Mouse (Mus musculus) heart, embryonic 16.5 days (tissue): ENCODE measurements around the gene Atp1a4. TPM values are rescaled to one million over a fixed set of nuclear protein-coding genes. Genes with fewer than 3 reads are reported as not detected.

ENCODE experiments used
- ATAC-seq: fragments of 200-750 bp; cut with Nextera tagmentation; replicated peaks from 2 replicates; pipeline ENCODE4 v1.8.0; 2017; ENCODE audit warnings: moderate number of reproducible peaks; ENCODE audit not compliant: insufficient read depth, low FRiP score; ENCODE audit errors: extremely low read depth
- H3K27ac ChIP-seq: fragments of 300-500 bp; sonication (generic); 2 replicates; pipeline ENCODE4 v1.5.1; 2014; ENCODE audit warnings: mild to moderate bottlenecking, low read length, control low read depth, moderate library complexity
- H3K27me3 ChIP-seq: fragments of 300-500 bp; sonication (generic); 2 replicates; pipeline ENCODE4 v1.6.1; 2014; ENCODE audit warnings: low read length, mixed read lengths; ENCODE audit not compliant: control insufficient read depth, insufficient read depth
- H3K36me3 ChIP-seq: fragments of 300-500 bp; sonication (generic); 2 replicates; pipeline ENCODE4 v1.6.1; 2014; ENCODE audit not compliant: control insufficient read depth, insufficient read depth
- H3K4me1 ChIP-seq: fragments of 300-500 bp; sonication (generic); 2 replicates; pipeline ENCODE4 v1.6.1; 2014; ENCODE audit warnings: low read length, mixed read lengths; ENCODE audit not compliant: control insufficient read depth, insufficient read depth
- H3K4me2 ChIP-seq: fragments of 300-500 bp; sonication (generic); 2 replicates; pipeline ENCODE4 v1.6.1; 2014; ENCODE audit warnings: low read depth, mild to moderate bottlenecking, control low read depth, low read length
- H3K4me3 ChIP-seq: fragments of 300-500 bp; sonication (generic); 2 replicates; pipeline ENCODE4 v1.5.1; 2014; ENCODE audit warnings: mild to moderate bottlenecking, control low read depth, low read length
- H3K9ac ChIP-seq: fragments of 300-500 bp; sonication (generic); 2 replicates; pipeline ENCODE4 v1.6.1; 2014; ENCODE audit warnings: low read length, control low read depth
- H3K9me3 ChIP-seq: fragments of 300-500 bp; sonication (generic); replicated peaks from 2 replicates; pipeline ENCODE4 v1.6.1; 2016; ENCODE audit warnings: low read length; ENCODE audit not compliant: control insufficient read depth
- WGBS: fragments of 180-500 bp; shearing (Covaris S2); extraction: QIAGEN DNeasy Blood & Tissue Kit; methylation state at CpG from one replicate; pipeline ENCODE4 v1.1.7; 2014; 5-methylcytosine and 5-hydroxymethylcytosine counted together
- polyA plus RNA-seq: library from polyadenylated mRNA; unstranded; fragments of >200 nt; fragmentation: Nextera tagmentation; extraction: Ambion mirVana; gene quantifications from 2 replicates; pipeline ENCODE4 v1.2.1, GENCODE M21; 2015

Atp1a4 gene
- polyA plus RNA-seq, 1 experiment from 2014 or later = 0.16 TPM

DNA sequence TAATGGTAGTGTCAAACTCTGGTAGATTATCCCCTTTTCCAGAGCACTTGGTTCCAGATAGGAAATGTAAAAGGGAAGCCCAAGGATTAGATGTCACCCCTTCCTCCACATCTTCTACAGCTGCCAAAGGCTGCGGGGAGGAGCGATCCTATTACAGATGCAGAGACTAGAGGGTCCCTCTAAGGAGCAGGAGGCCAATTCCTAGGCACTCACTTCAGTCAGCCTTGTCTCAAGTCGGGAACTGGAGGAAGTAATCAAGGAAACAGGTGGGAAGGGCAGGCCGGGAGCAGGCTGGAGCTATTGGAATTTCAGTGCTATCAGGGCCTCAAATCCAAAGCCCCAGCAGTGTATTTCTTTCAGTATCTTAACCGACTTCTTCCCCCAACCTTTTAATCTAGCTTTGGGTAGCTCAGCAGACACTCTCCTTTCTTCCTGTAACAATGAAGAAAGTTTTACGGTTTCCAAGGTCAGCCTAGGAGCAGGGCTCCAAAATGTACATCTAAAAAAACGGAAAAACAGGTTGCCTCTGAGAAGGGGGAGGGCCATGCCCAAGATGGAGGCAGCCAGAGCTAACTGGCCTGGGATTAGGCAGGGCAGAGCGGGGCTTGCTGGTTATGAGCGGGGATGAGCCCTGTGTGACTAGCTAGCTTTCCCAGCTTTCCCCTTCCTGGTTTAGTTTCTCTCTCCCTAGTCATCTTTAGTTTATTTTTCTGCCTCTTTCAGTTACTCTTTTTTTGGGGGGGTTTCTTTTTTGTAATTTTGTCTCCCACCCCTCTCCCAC is 54.0 kb downstream of the Atp1a4 start:
- Histone ChIP-seq H3K9me3 (no peaks in the 10 kb centered on the region), H3K9ac (peak overlapping the region; percentile 26), H3K4me2 (peak overlapping the region; percentile 68), H3K4me3 (peak overlapping the region; percentile 87), H3K27ac (peak overlapping the region; percentile 85), H3K27me3 (no peaks in the 10 kb centered on the region), H3K4me1 (peaks cover 60% of the 10 kb centered on the region), H3K36me3 (peaks cover 13% of the 10 kb centered on the region)
- ATAC-seq = no peak
- 33% methylated on average over 9 of the region's 9 CpGs for WGBS

DNA sequence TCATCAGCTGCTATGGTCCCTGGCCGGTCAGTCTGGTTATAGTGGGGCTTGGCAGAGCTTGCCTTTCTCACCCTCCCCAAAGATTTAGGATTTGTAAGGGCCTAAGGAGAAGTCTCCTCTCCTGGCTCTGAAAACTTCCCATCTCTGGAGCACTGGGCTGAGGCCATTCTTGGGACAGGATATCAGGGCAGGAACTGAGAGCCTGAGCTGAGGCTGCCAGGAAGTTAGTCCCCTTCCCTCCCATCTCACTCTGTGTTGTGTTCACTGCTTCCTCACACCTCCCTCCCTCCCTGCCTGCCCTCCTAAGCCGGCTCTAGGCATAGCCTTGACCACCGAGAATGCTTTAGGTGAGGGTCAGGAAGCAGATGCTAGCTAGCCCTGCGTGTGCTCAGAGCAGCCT is 54.6 kb downstream of the Atp1a4 start:
- Histone ChIP-seq H3K4me3 (no peak overlapping the region; the same call in 1 of the 2 replicates), H3K27me3 (no peaks in the 10 kb centered on the region), H3K27ac (peak overlapping the region; percentile 85), H3K9me3 (no peaks in the 10 kb centered on the region), H3K36me3 (peaks cover 17% of the 10 kb centered on the region), H3K4me2 (peak overlapping the region; percentile 68), H3K9ac (peak overlapping the region; percentile 32), H3K4me1 (peaks cover 60% of the 10 kb centered on the region)
- 0 out of 2 replicates have a peak, but pooled peaks have one; percentile 12 for ATAC-seq
- WGBS = 18% methylated on average over 4 of the region's 4 CpGs

DNA sequence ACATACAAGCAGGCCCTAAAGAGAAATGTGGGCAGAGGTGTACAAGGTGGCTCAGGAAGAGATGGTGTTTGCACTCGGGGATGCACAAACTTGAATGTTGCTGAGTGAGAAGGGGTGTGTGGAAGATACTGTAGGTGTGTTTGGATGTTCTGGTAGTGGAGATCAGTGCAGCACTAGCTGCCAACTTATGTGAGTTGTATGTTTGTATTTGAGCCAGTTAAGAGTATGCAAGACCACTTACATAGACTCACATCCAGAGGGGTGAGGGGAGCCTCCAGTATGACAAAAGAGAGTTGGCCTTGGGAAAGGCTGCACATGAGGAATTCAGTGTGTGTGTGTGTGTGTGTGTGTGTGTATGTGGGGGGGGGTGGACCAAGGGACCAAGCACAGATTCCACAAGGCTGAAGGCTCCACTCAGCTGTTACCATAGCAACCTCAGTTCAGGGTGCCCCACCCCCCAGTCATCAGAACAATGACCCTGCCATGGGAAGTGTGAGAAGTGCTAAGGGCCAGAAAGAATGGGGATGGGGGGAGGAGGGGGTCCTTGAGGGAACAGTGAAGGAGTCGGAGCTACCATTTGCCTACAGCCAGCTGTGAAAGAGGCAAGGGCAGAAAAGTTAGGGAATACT is 55.2 kb downstream of the Atp1a4 start:
- ATAC-seq = no peak
- peaks cover 22% of the 10 kb centered on the region for H3K36me3 ChIP-seq
- H3K27me3 ChIP-seq = no peaks in the 10 kb centered on the region
- 25% methylated on average over 2 of the region's 2 CpGs for WGBS
- H3K4me3 ChIP-seq = no peak overlapping the region
- H3K9me3 ChIP-seq = no peaks in the 10 kb centered on the region
- peak overlapping the region; percentile 37 for H3K9ac ChIP-seq
- peak overlapping the region; percentile 49 for H3K4me2 ChIP-seq
- peak overlapping the region; percentile 85 for H3K27ac ChIP-seq
- peaks cover 60% of the 10 kb centered on the region for H3K4me1 ChIP-seq

DNA sequence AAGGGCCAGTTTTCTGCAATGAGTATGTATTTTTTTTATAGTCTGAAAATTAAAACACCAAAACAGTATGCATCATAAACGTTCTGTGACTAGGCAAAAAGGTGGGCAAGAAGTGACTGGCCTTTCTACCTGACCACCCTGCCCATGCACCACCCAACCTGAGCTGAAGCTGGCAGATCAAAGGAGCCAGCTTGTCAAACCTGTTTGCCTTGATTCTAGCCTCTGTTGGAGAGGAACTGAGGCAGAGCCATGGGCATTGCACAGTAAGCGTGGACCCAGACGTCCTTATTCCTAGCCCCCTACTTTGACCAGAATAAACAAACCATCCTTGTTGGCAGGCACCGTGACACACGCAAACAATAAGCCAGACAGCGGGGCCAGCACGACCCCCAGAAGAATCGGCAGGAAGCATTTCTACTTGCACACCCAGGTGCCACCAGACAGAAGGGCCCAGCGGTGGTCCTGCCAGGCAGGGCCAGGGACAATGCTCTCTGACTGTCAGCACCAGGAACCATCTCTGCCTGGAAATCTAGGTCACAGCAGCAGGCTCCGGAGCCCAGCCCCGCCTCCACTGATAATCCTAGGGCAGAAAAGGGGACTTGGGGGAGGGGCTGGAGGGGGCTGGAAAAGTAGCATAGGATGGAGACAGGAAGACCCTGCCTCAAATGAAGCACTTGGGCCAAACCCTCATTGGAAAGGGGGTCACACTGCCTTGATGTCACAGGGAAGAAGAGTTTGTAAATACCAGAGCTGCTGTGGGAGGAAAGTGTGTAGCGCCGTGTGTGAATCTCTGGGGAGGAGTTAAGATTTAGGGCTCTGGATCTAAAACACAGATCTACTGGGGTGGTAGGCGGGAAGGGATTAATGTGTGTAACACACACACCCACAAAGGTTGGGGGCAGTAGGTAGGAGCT is 56.0 kb downstream of the Atp1a4 start:
- H3K4me2 ChIP-seq = peak overlapping the region; percentile 49
- peak overlapping the region; percentile 85 for H3K27ac ChIP-seq
- H3K9ac ChIP-seq = peak overlapping the region; percentile 37
- WGBS = 22% methylated on average over 14 of the region's 14 CpGs
- no peaks in the 10 kb centered on the region for H3K9me3 ChIP-seq
- no peak for ATAC-seq
- H3K4me1 ChIP-seq = peaks cover 56% of the 10 kb centered on the region
- H3K36me3 ChIP-seq = peaks cover 28% of the 10 kb centered on the region
- peak overlapping the region; percentile 21 for H3K4me3 ChIP-seq
- no peaks in the 10 kb centered on the region for H3K27me3 ChIP-seq

DNA sequence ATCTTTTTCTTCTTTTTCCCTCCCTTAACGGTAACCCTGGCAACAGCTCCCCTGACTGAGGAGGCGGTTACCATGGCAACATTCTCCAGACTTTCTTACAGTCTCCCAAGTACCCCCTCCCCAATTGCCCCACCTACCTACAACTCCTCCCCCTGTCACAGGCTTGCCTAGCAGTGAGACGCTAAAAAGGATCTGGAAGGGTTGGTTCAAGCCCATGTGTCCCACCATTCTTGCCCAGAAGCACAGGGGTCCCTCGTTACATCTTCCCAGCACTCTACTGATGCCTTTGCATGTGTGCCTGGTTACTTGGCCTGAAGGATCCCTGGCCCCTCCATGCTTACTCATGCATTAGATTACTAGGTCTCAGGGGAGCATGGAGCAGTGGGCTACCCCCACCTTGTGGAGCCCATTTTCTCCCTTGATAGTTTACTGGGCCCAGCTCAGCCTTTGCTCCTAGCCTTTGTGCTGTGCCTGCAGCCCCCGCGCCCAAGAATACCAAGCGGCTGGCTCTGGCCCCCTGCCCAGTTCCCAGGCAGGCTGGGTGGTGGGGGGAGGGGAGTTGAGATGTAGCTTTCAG is 57.3 kb downstream of the Atp1a4 start:
- Histone ChIP-seq H3K27ac (peak overlapping the region; percentile 85), H3K4me2 (no peak overlapping the region), H3K27me3 (no peaks in the 10 kb centered on the region), H3K4me1 (peaks cover 51% of the 10 kb centered on the region), H3K9me3 (no peaks in the 10 kb centered on the region), H3K9ac (peak overlapping the region; percentile 3; the same call in 1 of the 2 replicates), H3K4me3 (no peak overlapping the region), H3K36me3 (peaks cover 36% of the 10 kb centered on the region)
- ATAC-seq = 0 out of 2 replicates have a peak, but pooled peaks have one; percentile 20
- 41% methylated on average over 7 of the region's 7 CpGs for WGBS

DNA sequence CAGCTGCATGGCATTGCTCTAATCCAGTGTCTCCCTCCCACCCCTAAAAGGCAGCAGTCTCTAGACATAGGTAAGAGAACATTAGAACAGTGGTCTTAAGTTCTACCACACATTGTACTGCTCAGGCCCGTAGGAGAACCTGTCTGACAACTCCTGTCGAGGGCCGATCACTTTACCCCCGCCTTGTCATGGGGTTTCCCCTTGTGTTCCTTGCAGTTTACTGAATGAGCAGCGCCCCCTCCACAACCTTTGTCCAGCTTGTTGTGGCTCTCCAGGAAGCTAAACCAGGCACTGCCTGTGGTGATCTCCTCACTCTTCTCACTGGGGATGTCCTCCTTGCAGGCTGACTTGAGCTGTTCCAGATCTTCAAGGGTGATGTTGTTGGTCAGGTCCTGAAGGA is 58.1 kb downstream of the Atp1a4 start:
- H3K36me3 ChIP-seq = peaks cover 40% of the 10 kb centered on the region
- WGBS = 84% methylated on average over 5 of the region's 5 CpGs
- no peaks in the 10 kb centered on the region for H3K27me3 ChIP-seq
- no peak for ATAC-seq
- H3K4me1 ChIP-seq = peaks cover 44% of the 10 kb centered on the region
- no peak overlapping the region for H3K9ac ChIP-seq
- H3K4me3 ChIP-seq = no peak overlapping the region
- H3K9me3 ChIP-seq = no peaks in the 10 kb centered on the region
- peak overlapping the region; percentile 30 for H3K27ac ChIP-seq
- H3K4me2 ChIP-seq = no peak overlapping the region

DNA sequence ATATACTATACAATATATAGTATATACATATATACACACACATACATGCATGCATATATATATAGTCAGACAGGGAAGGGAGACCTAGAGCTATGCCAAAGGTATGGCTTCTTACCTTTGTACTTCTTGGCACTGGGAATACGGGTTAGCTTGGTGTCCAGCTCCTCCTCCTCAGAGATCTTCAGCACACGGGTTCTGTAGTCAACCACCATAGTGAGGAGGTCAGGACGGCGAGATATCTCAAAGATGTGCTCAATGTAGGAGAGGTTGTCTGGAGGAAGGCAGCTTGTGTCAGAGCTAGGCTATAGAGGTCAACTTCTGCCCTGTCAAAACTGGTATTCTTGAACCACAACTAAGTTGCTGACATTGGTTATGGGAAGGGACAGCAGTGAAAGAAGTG is 59.2 kb downstream of the Atp1a4 start:
- Histone ChIP-seq H3K9ac (no peak overlapping the region), H3K9me3 (no peaks in the 10 kb centered on the region), H3K27ac (no peak overlapping the region), H3K36me3 (peaks cover 48% of the 10 kb centered on the region), H3K4me3 (no peak overlapping the region), H3K4me2 (no peak overlapping the region), H3K4me1 (peaks cover 33% of the 10 kb centered on the region), H3K27me3 (no peaks in the 10 kb centered on the region)
- no peak for ATAC-seq
- 87% methylated on average over 4 of the region's 4 CpGs for WGBS

DNA sequence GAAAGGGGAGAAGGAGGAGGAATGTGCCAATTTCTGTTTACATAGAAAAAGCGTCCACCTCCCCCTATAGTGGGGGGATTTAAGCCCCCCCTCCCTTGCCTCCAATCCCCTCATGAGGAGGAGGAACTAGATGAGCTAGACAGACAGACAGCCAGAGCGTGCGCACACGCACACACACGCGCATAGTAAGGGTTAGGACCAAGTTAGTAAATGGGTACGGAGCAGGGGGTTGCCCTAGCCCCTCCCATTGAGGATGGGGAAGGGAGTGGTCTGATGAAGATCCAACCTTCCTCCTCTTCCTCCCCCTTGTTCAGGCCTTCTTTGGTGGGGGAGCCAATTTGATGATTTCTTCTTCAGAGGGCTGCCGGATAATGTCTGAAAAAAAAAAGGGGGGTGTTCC is 59.9 kb downstream of the Atp1a4 start:
- WGBS = 88% methylated on average over 8 of the region's 8 CpGs
- ATAC-seq = no peak
- Histone ChIP-seq H3K27ac (no peak overlapping the region), H3K4me3 (no peak overlapping the region), H3K9ac (no peak overlapping the region), H3K9me3 (no peaks in the 10 kb centered on the region), H3K36me3 (peaks cover 52% of the 10 kb centered on the region), H3K4me1 (peaks cover 26% of the 10 kb centered on the region), H3K27me3 (no peaks in the 10 kb centered on the region), H3K4me2 (no peak overlapping the region)
